Mouse (Mus musculus) kidney, adult 2 months (tissue): Measurements from ENCODE around the gene Olfr49.

Experiments used
- CTCF ChIP-seq: fragments of 200-500 bp; conservative IDR thresholded peaks from 2 replicates; pipeline ENCODE4 v1.5.1; 2011; ENCODE audit warnings: low read depth, mild to moderate bottlenecking, control low read depth, low read length, moderate library complexity, mixed read lengths; ENCODE audit not compliant: insufficient read depth, insufficient read length
- POLR2A ChIP-seq: fragments of 200-500 bp; IDR thresholded peaks from one replicate; pipeline ENCODE4 v1.6.1; 2011; ENCODE audit warnings: low read depth, low read length, control low read depth

DNA sequence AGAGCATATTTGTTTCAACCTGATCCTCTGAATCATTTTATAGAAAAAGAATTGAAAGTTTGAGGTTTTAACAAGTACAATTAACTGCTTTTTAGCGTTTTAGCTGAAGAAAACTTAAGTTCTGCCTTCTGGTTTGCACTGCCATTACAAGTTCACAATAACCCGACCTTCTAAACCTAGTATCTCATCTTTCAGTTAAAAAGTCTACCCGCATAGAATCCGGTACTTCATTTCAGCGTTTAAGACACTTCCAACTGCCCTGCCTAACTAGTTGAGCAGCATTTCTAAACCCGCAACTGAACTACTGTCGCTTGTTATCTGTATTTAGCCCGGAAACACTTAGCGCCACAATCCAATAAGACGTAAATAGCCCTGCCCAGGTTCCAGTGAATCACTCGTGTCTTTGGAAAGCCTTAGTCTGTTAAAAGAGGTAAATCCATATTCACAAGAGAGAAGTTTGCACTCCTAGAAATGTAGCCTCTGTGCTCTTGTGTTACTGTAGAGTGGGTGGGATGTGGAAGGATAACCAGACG is 30.0 kb downstream of the Olfr49 start:
- TF ChIP-seq CTCF (no peak), POLR2A (no peak)
